Mouse (Mus musculus) kidney, postnatal 36 days (tissue): ENCODE measurements around the gene Rgs8.

Experiments used
- DNase-seq, 2 experiments: peaks; one replicate each; pipeline ENCODE4 v3.0.0; 2021 to 2022; ENCODE audit warnings: mixed read lengths in 2 of 2

The Rgs8 gene

DNA sequence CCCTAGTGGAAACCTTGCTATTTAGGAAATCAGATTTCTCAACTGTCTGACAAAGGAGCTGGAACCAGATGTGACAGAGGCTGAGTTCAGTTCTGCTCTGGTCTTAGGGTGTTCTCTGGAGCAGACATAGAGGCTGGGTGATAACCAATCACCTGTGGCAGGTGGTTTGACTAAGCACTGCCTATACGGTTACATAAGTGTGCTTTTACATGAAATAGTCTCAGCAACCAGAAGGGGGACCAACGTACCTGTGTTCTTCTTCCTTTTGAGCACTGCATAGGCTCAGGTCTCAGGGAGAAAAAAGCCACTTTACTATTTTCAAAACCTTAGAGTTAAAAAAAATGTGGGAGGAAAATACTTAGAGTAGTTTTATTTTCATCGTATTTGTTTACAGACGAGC lies 22.8 kb downstream of the Rgs8 start:
- no peak for DNase-seq

DNA sequence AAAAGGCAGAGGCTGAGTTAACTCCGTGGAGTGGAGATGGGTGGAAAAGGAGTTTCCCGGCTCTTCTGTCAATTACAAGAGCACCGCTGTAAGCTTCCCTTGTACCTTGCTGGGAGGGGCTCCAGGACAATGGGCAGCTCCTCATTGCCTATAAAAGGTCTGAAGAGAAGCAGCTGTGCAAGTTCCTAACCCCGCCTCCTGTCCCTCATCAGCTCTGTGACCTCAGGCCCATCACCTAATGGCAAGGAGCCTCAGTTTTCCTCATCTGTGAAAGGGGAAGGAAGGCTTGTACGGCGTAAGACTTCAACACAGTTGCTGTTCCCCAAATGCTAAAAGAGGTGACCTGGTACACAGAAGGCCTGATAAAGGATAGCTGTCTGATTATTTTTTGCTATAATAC lies 24.8 kb downstream of the Rgs8 start:
- DNase-seq = no peak

DNA sequence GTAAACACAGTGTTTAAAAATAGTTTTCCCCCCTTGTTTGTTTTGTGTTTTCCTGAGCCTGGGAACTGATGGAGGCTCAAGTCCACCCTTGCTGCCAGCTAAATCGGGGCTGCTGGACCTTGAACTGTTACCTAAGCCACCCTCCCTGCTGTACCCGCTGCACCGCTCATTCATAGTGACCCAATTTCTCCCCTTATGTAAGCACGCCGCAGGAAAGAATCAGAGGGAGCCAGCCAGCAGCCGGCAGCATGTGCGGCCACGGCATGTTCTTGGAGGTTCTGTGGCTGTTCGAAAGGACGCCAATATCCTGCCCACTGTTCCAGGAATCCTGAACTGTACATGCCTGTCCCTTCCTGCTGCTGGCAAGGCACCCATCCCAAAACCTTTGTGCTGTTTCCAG lies 26.3 kb downstream of the Rgs8 start:
- DNase-seq = peak; percentile 84 to 93

GRCm38 (mm10) chr1:153679653-153680052 lies 26.8 kb downstream of the Rgs8 start:
- no peak for DNase-seq

DNA sequence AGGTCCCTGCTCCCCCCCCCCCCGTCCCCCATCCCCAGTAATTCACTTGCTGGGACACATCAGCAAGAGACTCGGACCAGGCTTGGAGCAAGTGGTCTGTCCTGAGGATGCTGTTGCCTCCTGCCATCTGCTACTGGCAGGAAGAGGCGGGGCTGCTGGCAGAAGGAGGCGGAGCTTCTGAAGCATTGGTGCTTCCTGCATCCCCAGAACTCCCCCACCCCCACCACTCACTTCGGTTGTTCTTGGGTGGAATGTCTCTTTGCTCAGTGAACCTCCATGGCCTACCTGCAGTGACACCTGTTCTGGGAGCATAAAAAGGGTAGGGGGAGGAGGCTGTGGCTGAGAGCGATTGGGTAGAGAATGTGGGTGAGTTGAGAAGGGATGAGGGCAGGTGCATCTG lies 27.5 kb downstream of the Rgs8 start:
- DNase-seq = no peak

- no peak for DNase-seq
Measured at GRCm38 (mm10) chr1:153681036-153681435, 28.2 kb downstream of the Rgs8 start.

DNA sequence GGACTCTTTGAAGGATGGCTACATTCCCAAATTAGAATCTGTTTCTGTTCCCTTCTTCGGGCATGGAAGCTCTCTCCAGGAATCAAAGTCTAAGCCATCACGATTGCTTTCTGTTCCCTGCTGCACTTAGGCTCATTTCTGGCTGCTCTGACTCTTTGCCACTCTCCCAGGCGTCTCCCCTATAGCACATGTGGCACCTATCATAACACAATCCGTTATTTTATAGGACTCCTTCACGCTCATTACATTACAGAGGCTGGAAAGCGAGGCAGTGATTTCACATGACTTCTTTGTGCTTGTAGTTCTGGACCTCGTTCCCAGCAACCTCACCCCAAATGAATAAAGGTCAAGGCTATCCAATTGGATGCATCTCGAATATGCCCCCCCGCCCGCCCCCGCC lies 30.4 kb downstream of the Rgs8 start:
- no peak for DNase-seq

- DNase-seq = no peak
Measured at GRCm38 (mm10) chr1:153685630-153686029, 32.8 kb downstream of the Rgs8 start.

- no peak for DNase-seq
Measured at GRCm38 (mm10) chr1:153692526-153692925, 39.7 kb downstream of the Rgs8 start.

DNA sequence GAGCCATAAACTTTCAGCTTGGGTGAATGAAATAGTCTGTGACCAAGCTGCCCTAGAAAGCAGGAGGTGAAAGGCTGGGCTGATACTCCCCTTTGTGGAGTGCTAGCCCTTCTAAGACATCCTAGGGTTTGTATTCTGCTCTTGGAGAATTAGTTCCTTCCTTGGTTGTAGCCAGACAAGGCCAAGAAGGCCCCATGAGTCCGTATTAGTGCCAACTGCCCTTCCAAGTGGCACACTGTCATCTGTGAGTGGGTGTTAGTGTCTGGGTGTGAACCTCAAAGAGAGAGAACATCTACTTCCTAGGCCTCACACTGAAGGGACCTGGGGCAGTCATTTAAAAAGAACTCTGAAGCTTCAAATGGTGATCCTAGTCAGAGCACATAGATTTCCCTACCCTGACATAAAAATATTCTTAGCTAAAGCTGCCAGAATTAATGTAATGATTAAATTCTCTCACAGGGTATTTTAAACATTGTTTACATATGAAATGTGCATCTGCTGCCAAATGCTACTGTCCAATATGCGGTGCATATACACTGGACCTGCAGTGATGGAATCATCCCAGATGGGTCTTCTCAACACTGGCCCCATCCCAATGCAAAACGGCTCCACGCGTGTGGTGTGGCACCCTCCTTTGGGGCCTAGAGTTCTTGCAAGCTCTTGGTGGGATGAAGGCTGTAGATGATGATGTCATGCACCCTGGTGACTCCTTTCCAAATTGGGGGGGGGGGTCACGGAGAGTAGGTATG lies 41.7 kb downstream of the Rgs8 start:
- no peak for DNase-seq

DNA sequence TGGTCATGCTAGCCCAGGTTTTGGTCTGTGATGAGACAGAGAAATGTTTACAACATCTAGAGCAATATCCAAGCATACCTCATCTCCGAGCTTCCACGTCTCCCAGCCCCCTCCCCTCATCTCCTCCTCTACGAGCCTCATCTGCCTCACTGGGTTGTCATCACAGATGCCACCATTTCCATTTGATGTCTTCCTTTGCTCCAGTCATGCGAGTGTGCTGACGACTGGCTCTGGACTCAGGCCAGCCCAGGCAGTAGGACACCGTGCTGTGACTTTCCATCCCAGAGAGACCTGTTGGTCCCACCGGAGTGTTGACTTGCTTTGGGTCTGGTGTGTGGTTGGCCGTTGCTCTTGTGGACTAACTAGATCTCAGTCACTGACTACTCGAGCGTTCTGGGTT lies 42.6 kb downstream of the Rgs8 start:
- DNase-seq = no peak

DNA sequence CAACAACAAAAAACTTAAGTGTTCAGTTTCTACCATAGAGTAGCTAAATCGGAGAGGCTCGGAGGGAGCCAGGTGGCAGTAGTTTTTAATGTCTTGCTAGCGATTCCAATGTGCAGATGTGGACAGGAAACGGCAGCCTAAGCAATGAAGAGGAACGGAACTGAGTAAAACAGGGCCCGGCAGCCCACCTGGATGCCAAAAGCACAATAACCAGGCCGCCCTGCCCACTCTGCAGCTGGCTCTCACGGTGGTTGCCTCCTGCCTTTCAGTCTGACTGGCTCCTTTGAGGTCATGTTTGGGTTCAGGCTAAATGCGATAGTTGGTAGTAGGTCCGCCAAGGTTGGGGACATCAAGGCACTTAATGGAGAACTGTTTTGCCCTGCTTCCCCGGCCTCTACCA lies 43.3 kb downstream of the Rgs8 start:
- DNase-seq = no peak

GRCm38 (mm10) chr1:153696541-153696940 lies 43.7 kb downstream of the Rgs8 start:
- no peak for DNase-seq

DNA sequence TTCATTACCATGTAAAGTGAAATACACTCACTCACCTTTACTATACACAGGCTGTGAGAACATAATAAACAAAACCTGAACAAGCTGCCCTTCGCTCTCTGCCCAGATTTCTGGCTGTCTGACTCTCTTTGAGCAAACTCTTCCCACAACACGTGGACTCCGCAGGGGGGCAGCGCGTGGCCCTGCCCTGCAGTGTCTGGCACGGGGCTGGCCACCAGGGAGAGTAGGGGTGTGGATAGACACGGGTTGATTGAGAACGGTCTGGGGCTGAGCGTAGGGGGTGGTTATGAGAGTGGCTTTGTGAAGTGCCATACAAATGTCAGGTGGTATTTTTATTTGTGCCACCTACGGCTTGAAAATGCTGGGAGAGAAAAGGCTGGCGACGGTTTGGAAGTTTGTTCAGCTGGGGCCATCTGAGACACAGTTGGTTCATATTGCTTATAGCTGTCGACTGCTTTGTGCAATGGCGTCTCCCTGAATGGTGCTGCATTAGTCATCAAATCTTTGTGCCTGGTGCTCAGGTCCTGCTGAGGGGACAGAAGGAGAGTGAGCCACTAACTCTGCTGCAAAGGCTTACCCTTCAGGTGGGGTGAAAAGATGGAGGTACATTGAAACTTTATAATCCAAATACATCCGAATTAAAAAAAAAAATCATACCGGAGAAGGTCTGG lies 44.9 kb downstream of the Rgs8 start:
- DNase-seq = peak in 1 of 2 experiments; percentile 12

GRCm38 (mm10) chr1:153698311-153699084 lies 45.7 kb downstream of the Rgs8 start:
- DNase-seq = peak in 1 of 2 experiments; percentile 9

GRCm38 (mm10) chr1:153700448-153701063 lies 47.7 kb downstream of the Rgs8 start:
- no peak for DNase-seq

DNA sequence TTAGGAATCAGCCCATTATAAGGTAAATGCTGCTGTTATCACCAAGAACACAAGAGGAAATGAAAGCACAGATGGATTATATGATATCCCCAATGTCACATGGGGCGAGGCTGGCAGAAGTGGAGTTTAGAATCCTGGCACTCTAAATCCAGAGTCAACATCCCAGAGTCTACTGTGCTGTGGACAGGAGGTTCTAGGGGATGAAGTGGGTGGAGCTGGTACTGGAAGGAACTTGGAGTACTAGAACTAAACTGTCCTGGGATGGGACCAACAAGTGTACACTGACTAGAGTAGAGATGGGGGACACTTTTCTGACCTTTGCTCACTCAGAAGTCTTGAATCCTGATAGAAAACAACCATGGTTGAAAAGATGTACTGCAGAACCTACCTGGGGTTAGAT lies 48.6 kb downstream of the Rgs8 start:
- DNase-seq = no peak

GRCm38 (mm10) chr1:153702166-153702852 lies 49.5 kb downstream of the Rgs8 start:
- DNase-seq = no peak

GRCm38 (mm10) chr1:153702853-153703410 lies 50.1 kb downstream of the Rgs8 start:
- no peak for DNase-seq

GRCm38 (mm10) chr1:153703445-153703991 lies 50.7 kb downstream of the Rgs8 start:
- no peak for DNase-seq

GRCm38 (mm10) chr1:153704174-153704573 lies 51.3 kb downstream of the Rgs8 start:
- DNase-seq = no peak

DNA sequence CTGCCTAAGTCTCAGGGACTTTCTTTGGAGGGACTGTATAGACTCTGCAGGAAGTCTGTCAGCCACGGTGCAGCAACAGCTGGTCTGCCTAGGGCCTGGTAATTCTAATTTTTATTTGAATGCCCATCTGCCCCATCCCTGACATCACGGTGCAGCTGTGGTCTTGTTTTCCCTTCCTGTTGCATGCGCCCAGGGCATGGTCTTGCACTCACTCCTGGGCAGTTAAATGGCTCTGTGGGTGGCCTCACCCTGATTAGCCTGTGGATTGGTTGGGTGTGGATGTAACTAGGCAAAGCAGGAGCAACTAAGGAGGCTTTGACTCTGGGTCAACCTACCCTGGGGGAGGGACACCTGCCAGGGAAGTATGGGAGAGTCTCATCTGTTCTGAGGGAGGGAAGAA lies 52.2 kb downstream of the Rgs8 start:
- DNase-seq = no peak
